Mouse (Mus musculus): ENCODE data around the gene Csf2. TPM values are rescaled to one million over a fixed set of nuclear protein-coding genes. Genes with fewer than 3 reads are reported as not detected.

Gene Csf2
- polyA plus RNA-seq (2012; rRNA removed) = not detected in 2 replicates

GRCm38 (mm10) chr11:54248940-54249717, at the start of gene Csf2:
Gene Csf2, minus strand, starts transcription at chr11:54249667.

GRCm38 (mm10) chr11:54267177-54267576, 17.7 kb upstream of the Csf2 start, which contains the start of gene Il3:
Gene Il3, minus strand, starts transcription at chr11:54267277.

Other genes with a start within 250 kb of the Csf2 start
- 0.75 and 0.76 TPM in 2 replicates for gene Slc22a4, start 221.6 kb downstream of the Csf2 start, polyA plus RNA-seq (2012; rRNA removed)
- 83.1 and 179 TPM in 2 replicates for gene Pdlim4, start 180.7 kb downstream of the Csf2 start, polyA plus RNA-seq (2012; rRNA removed)
- gene P4ha2, start 149.6 kb downstream of the Csf2 start, polyA plus RNA-seq (2012; rRNA removed) = 8.0 and 8.7 TPM in 2 replicates
- not detected in 2 replicates for gene Il3, start 17.6 kb upstream of the Csf2 start, polyA plus RNA-seq (2012; rRNA removed)
- 0.34 and 1.1 TPM in 2 replicates for gene Acsl6, start 54.1 kb upstream of the Csf2 start, polyA plus RNA-seq (2012; rRNA removed)
- not detected in 2 replicates for gene Meikin, start 121.0 kb upstream of the Csf2 start, polyA plus RNA-seq (2012; rRNA removed)
- 0.45 and 0.64 TPM in 2 replicates for gene Fnip1, start 188.5 kb upstream of the Csf2 start, polyA plus RNA-seq (2012; rRNA removed)